ENCODE assay signal across 8 mouse cellular contexts in the genomic region with DNA sequence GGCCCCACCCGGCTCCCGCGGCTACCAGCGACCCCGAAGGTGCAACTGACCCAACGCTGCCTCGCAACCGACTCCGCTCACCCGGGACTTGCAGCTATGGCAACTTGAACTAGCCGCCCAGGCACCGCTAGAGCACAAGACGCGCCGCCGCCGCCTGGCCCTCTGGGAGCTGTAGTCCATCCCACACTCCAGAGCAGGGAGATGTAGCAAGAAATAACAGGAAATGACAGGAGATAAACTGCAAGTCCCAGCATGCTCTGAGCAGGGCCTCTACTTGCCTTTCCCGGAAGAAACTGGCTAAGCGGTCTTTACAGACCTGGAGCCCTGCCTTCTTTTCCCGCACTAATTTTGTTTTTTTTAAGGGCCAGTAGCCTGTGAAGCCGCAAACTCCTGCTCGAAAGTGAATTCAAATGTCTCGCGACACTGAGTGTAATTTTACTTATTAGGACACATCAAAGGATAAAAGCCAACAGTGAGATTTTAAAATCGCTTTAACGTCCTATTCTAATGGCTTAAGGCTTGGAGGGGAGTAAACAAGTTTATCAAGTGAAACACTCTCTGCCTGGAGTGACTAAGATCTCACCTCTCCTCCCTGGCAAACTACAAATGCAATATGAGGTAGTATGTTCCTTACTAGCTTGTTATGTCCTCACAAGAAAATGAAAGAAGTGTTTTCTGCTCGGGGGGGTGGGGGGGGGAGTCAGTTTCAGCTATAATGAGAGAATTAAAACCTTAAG. TPM values are rescaled to one million over a fixed set of nuclear protein-coding genes. Genes with fewer than 3 reads are reported as not detected.
A peak's percentile ranks its signal among the peaks of the same experiment; 100 is the strongest.
DNase-seq lines count a peak whose midpoint lies in the region; ATAC-seq lines count a peak whose summit lies in the region.

Gene Cep128, minus strand, starts transcription at position 129 of the 737 bp plus-strand sequence.
Gene Tshr, plus strand, starts transcription at position 283 of the 737 bp plus-strand sequence.

- peak; percentile 92 for ATAC-seq in megakaryocyte progenitor cell, adult 5-6 weeks (replicated peaks; ENCODE audit: poor library complexity)

- DNase-seq in adipocyte (ENCODE audit: low spot score): peak; percentile 92
- DNase-seq in embryo, embryonic 10 days (ENCODE audit: low spot score): peak; percentile 97
- peak; percentile 87 for DNase-seq in gastrocnemius, postnatal 10 days
- peak; percentile 94 for DNase-seq in induced T-regulatory cell, adult 2 months (ENCODE audit: low read depth)
- DNase-seq in left cerebral cortex, adult 9 months (ENCODE audit: low spot score in 2 of 2): peak; percentile 86 to 94
- DNase-seq in right cerebral cortex, postnatal 14 days: peak; percentile 91
- DNase-seq in urinary bladder, postnatal 36 days (ENCODE audit: low spot score in 2 of 2): peak; percentile 83 to 90

RNA-seq across cellular contexts. Expression of gene Cep128, which starts in this region (rescaled TPM):
- 1 to 10 TPM; 5.1 to 6.0 TPM for total RNA-seq in gastrocnemius, postnatal 10 days (2021)
- total RNA-seq in megakaryocyte progenitor cell, adult 5-6 weeks (2015): 66.2 and 74.5 TPM in 2 replicates
- 86.2 and 96.9 TPM in 2 replicates for total RNA-seq in megakaryocyte progenitor cell, adult 5-6 weeks (2017)

RNA-seq across cellular contexts. Expression of gene Tshr, which starts in this region (rescaled TPM):
- total RNA-seq in gastrocnemius, postnatal 10 days (2021): 1 to 10 TPM; 1.3 to 1.9 TPM
- 2.6 TPM in 2 replicates for total RNA-seq in megakaryocyte progenitor cell, adult 5-6 weeks (2015)
- total RNA-seq in megakaryocyte progenitor cell, adult 5-6 weeks (2017): 0.84 and 0.92 TPM in 2 replicates

Comparison
In these comparisons a context has a peak if more than half of its experiments do, and no peak if none do; other contexts are left out.
1. Peak in every context shown above with its lines: DNase-seq and ATAC-seq.
2. RNA of gene Cep128 (total RNA-seq): 66.2 to 96.9 TPM in megakaryocyte progenitor cell, adult 5-6 weeks; 5.1 to 6.0 TPM in gastrocnemius, postnatal 10 days; every median in the first group is over 4 times any median in the second.